Mouse (Mus musculus) embryonic facial prominence, embryonic 13.5 days (tissue): ENCODE measurements around the gene Olfr881. TPM values are rescaled to one million over a fixed set of nuclear protein-coding genes. Genes with fewer than 3 reads are reported as not detected.

Source experiments
- ATAC-seq: fragments of 200-750 bp; cut with Nextera tagmentation; 2 replicates; pipeline ENCODE4 v1.8.0; 2017; ENCODE audit warnings: low read depth; ENCODE audit not compliant: insufficient number of reproducible peaks, insufficient read depth, low FRiP score, low TSS enrichment
- H3K27ac ChIP-seq: fragments of 300-500 bp; sonication (generic); 2 replicates; pipeline ENCODE4 v1.5.1; 2015; ENCODE audit warnings: moderate library complexity, mild to moderate bottlenecking, inconsistent platforms
- H3K27me3 ChIP-seq: fragments of 300-500 bp; sonication (generic); 2 replicates; pipeline ENCODE4 v1.6.1; 2015; ENCODE audit warnings: mild to moderate bottlenecking, inconsistent platforms
- H3K36me3 ChIP-seq: fragments of 300-500 bp; sonication (generic); 2 replicates; pipeline ENCODE4 v1.6.1; 2015; ENCODE audit warnings: mild to moderate bottlenecking, inconsistent platforms
- H3K4me1 ChIP-seq: fragments of 300-500 bp; sonication (generic); 2 replicates; pipeline ENCODE4 v1.6.1; 2015; ENCODE audit warnings: inconsistent platforms
- H3K4me2 ChIP-seq: fragments of 300-500 bp; sonication (generic); 2 replicates; pipeline ENCODE4 v1.6.1; 2015; ENCODE audit warnings: moderate library complexity, mild to moderate bottlenecking, inconsistent platforms
- H3K4me3 ChIP-seq: fragments of 300-500 bp; sonication (generic); 2 replicates; pipeline ENCODE4 v1.5.1; 2015; ENCODE audit warnings: mild to moderate bottlenecking, inconsistent platforms
- H3K9ac ChIP-seq: fragments of 300-500 bp; sonication (generic); 2 replicates; pipeline ENCODE4 v1.6.1; 2015; ENCODE audit warnings: mild to moderate bottlenecking, inconsistent platforms
- H3K9me3 ChIP-seq: fragments of 300-500 bp; sonication (generic); 2 replicates; pipeline ENCODE4 v1.6.1; 2016; ENCODE audit warnings: inconsistent platforms
- WGBS: fragments of 180-500 bp; shearing (Covaris S2); methylation state at CpG from one replicate; pipeline ENCODE4 v1.1.7; 2015; ENCODE audit warnings: mixed read lengths; 5-methylcytosine and 5-hydroxymethylcytosine counted together
- polyA plus RNA-seq: library from polyadenylated mRNA; unstranded; fragments of >200 nt; fragmentation: Nextera tagmentation; extraction: Ambion mirVana; gene quantifications from 2 replicates; pipeline ENCODE4 v1.2.1, GENCODE M21; 2015

Olfr881 gene
- not detected in 2 replicates for polyA plus RNA-seq

- no peaks in the 10 kb centered on the region for H3K4me1 ChIP-seq
Measured at GRCm38 (mm10) chr9:37991525-37991924, at the start of gene Olfr881. Gene Olfr881 (plus strand): TSS chr9:37991825.

GRCm38 (mm10) chr9:37998581-37999204, 7.1 kb downstream of the Olfr881 start:
- Histone ChIP-seq H3K27ac (no peak overlapping the region), H3K9me3 (no peaks in the 10 kb centered on the region), H3K4me1 (no peaks in the 10 kb centered on the region), H3K27me3 (no peaks in the 10 kb centered on the region), H3K9ac (no peak overlapping the region), H3K36me3 (no peaks in the 10 kb centered on the region), H3K4me2 (no peak overlapping the region), H3K4me3 (no peak overlapping the region)
- ATAC-seq, result no peak
- WGBS, result 32% methylated on average over 2 of the region's 2 CpGs

More at GRCm38 (mm10) chr9:37991525-37991924, at the start of gene Olfr881:
- no peak for ATAC-seq
- Histone ChIP-seq H3K4me2 (no peak within 1 kb of the TSS), H3K27me3 (no peaks in the 10 kb centered on the region), H3K36me3 (no peaks in the 10 kb centered on the region), H3K27ac (no peak within 1 kb of the TSS), H3K4me3 (no peak within 1 kb of the TSS), H3K9me3 (no peaks in the 10 kb centered on the region), H3K9ac (no peak within 1 kb of the TSS)

- no peak overlapping the region for H3K27ac ChIP-seq
- no peaks in the 10 kb centered on the region for H3K9me3 ChIP-seq
- ATAC-seq, result no peak
- no peak overlapping the region for H3K4me2 ChIP-seq
- no peaks in the 10 kb centered on the region for H3K4me1 ChIP-seq
- H3K9ac ChIP-seq, result no peak overlapping the region
- no peaks in the 10 kb centered on the region for H3K27me3 ChIP-seq
- 47% methylated on average over 1 of the region's 1 CpGs for WGBS
- H3K4me3 ChIP-seq, result no peak overlapping the region
- no peaks in the 10 kb centered on the region for H3K36me3 ChIP-seq
Measured at GRCm38 (mm10) chr9:38000021-38000420, 8.4 kb downstream of the Olfr881 start.

- no peaks in the 10 kb centered on the region for H3K27me3 ChIP-seq
- H3K4me2 ChIP-seq, result no peak within 1 kb of the TSS
- H3K4me1 ChIP-seq, result no peaks in the 10 kb centered on the region
- no peaks in the 10 kb centered on the region for H3K36me3 ChIP-seq
- ATAC-seq, result no peak
- no peak within 1 kb of the TSS for H3K9ac ChIP-seq
- H3K4me3 ChIP-seq, result no peak within 1 kb of the TSS
- no peak within 1 kb of the TSS for H3K27ac ChIP-seq
- WGBS, result 83% methylated on average over 1 of the region's 1 CpGs
- no peaks in the 10 kb centered on the region for H3K9me3 ChIP-seq
Measured at GRCm38 (mm10) chr9:38025508-38025907, 33.9 kb downstream of the Olfr881 start, which contains the start of gene Olfr883. Gene Olfr883 (plus strand): TSS chr9:38025808.

Other genes with a start within 250 kb of the Olfr881 start
- gene Olfr874, start 246.7 kb upstream of the Olfr881 start, polyA plus RNA-seq, result 0.10 TPM in 1 of 2 replicates, not detected in the other
- gene Olfr875, start 220.0 kb upstream of the Olfr881 start, polyA plus RNA-seq, result not detected in 2 replicates
- gene Olfr876, start 188.8 kb upstream of the Olfr881 start, polyA plus RNA-seq, result not detected in 2 replicates
- gene Olfr877, start 137.6 kb upstream of the Olfr881 start, polyA plus RNA-seq, result not detected in 2 replicates
- 0.04 TPM in 1 of 2 replicates, not detected in the other for gene Olfr145, start 95.1 kb upstream of the Olfr881 start, polyA plus RNA-seq
- gene Olfr878, start 74.0 kb upstream of the Olfr881 start, polyA plus RNA-seq, result not detected in 2 replicates
- gene Olfr883, start 34.0 kb downstream of the Olfr881 start, polyA plus RNA-seq, result not detected in 2 replicates
- gene Olfr884, start 54.7 kb downstream of the Olfr881 start, polyA plus RNA-seq, result 0.18 TPM in 1 of 2 replicates, not detected in the other
- gene Olfr885, start 69.5 kb downstream of the Olfr881 start, polyA plus RNA-seq, result not detected in 2 replicates
- gene Olfr887, start 92.2 kb downstream of the Olfr881 start, polyA plus RNA-seq, result not detected in 2 replicates
- gene Olfr888, start 116.3 kb downstream of the Olfr881 start, polyA plus RNA-seq, result not detected in 2 replicates
- gene Olfr889, start 123.4 kb downstream of the Olfr881 start, polyA plus RNA-seq, result 0.04 and 0.11 TPM in 2 replicates
- gene Olfr890, start 150.7 kb downstream of the Olfr881 start, polyA plus RNA-seq, result not detected in 2 replicates
- gene Olfr891, start 189.0 kb downstream of the Olfr881 start, polyA plus RNA-seq, result not detected in 2 replicates
- 0.14 TPM in 1 of 2 replicates, not detected in the other for gene Olfr893, start 216.5 kb downstream of the Olfr881 start, polyA plus RNA-seq
- not detected in 2 replicates for gene Olfr894, start 226.2 kb downstream of the Olfr881 start, polyA plus RNA-seq